Mouse (Mus musculus) liver, embryonic 15.5 days (tissue): ENCODE results near the gene Oxtr. TPM values are rescaled to one million over a fixed set of nuclear protein-coding genes. Genes with fewer than 3 reads are reported as not detected.

Source experiments
- ATAC-seq: fragments of 200-750 bp; cut with Nextera tagmentation; 2 replicates; pipeline ENCODE4 v1.8.0; 2017; ENCODE audit warnings: moderate number of reproducible peaks, mild to moderate bottlenecking, moderate library complexity; ENCODE audit not compliant: insufficient read depth
- H3K27ac ChIP-seq: fragments of 300-500 bp; sonication (generic); replicated peaks from 2 replicates; pipeline ENCODE4 v1.5.1; 2015; ENCODE audit warnings: mild to moderate bottlenecking, inconsistent platforms
- H3K27me3 ChIP-seq: fragments of 300-500 bp; sonication (generic); 2 replicates; pipeline ENCODE4 v1.6.1; 2015; ENCODE audit warnings: mild to moderate bottlenecking, inconsistent platforms
- H3K36me3 ChIP-seq: fragments of 300-500 bp; sonication (generic); replicated peaks from 2 replicates; pipeline ENCODE4 v1.6.1; 2015; ENCODE audit warnings: moderate library complexity, mild to moderate bottlenecking, inconsistent platforms
- H3K4me1 ChIP-seq: fragments of 300-500 bp; sonication (generic); replicated peaks from 2 replicates; pipeline ENCODE4 v1.6.1; 2015; ENCODE audit warnings: inconsistent platforms
- H3K4me2 ChIP-seq: fragments of 300-500 bp; sonication (generic); 2 replicates; pipeline ENCODE4 v1.6.1; 2015; ENCODE audit warnings: moderate library complexity, mild to moderate bottlenecking, inconsistent platforms
- H3K4me3 ChIP-seq: fragments of 300-500 bp; sonication (generic); replicated peaks from 2 replicates; pipeline ENCODE4 v1.5.1; 2015; ENCODE audit warnings: mild to moderate bottlenecking, inconsistent platforms
- H3K9ac ChIP-seq: fragments of 300-500 bp; sonication (generic); 2 replicates; pipeline ENCODE4 v1.6.1; 2015; ENCODE audit warnings: moderate library complexity, mild to moderate bottlenecking, inconsistent platforms
- H3K9me3 ChIP-seq: fragments of 300-500 bp; sonication (generic); replicated peaks from 2 replicates; pipeline ENCODE4 v1.6.1; 2016; ENCODE audit warnings: inconsistent platforms
- WGBS: fragments of 180-500 bp; shearing (Covaris S2); methylation state at CpG from one replicate; pipeline ENCODE4 v1.1.7; 2015; ENCODE audit warnings: mixed read lengths; ENCODE audit not compliant: insufficient replicate concordance; 5-methylcytosine and 5-hydroxymethylcytosine counted together
- polyA plus RNA-seq: library from polyadenylated mRNA; unstranded; fragments of >200 nt; fragmentation: Nextera tagmentation; extraction: Ambion mirVana; gene quantifications from 2 replicates; pipeline ENCODE4 v1.2.1, GENCODE M21; 2015

Oxtr gene
- polyA plus RNA-seq, 1 experiment from 2014 or later: not detected

DNA sequence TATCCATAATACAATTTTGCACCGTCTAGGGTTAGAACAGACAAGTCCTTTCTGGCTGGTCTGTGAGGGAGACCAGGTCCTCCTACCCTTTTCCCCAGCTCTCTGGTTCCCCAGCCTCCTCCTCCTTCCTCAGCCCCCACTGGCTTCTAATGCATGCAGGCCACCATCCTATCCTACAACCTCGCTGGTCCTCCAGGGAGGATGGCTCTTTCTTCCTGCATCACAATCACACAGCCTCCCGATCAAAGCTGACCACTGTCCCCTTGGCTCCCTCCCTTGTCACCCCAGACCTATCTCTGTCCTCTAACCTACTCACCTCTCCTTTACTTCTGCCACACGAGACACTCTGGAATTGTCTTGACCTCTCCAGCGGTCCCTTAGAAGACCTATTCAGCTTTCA, 1.8 kb downstream of the Oxtr start:
- peaks cover 8% of the 10 kb centered on the region for H3K4me1 ChIP-seq
- peaks cover 49% of the 10 kb centered on the region for H3K27me3 ChIP-seq
- H3K36me3 ChIP-seq: no peaks in the 10 kb centered on the region
- ATAC-seq: no peak
- no peak overlapping the region for H3K27ac ChIP-seq
- H3K9me3 ChIP-seq: no peaks in the 10 kb centered on the region
- no peak overlapping the region for H3K4me2 ChIP-seq
- H3K4me3 ChIP-seq: no peak overlapping the region
- 58% methylated on average over 5 of the region's 5 CpGs for WGBS
- no peak overlapping the region for H3K9ac ChIP-seq

GRCm38 (mm10) chr6:112484316-112484715, 5.4 kb downstream of the Oxtr start:
- no peak for ATAC-seq
- WGBS: 6% methylated on average over 4 of the region's 4 CpGs
- peaks cover 3% of the 10 kb centered on the region for H3K4me1 ChIP-seq
- H3K27me3 ChIP-seq: peaks cover 35% of the 10 kb centered on the region
- no peaks in the 10 kb centered on the region for H3K36me3 ChIP-seq
- H3K27ac ChIP-seq: no peak overlapping the region
- H3K9ac ChIP-seq: no peak overlapping the region
- no peak overlapping the region for H3K4me2 ChIP-seq
- H3K4me3 ChIP-seq: no peak overlapping the region
- H3K9me3 ChIP-seq: no peaks in the 10 kb centered on the region

DNA sequence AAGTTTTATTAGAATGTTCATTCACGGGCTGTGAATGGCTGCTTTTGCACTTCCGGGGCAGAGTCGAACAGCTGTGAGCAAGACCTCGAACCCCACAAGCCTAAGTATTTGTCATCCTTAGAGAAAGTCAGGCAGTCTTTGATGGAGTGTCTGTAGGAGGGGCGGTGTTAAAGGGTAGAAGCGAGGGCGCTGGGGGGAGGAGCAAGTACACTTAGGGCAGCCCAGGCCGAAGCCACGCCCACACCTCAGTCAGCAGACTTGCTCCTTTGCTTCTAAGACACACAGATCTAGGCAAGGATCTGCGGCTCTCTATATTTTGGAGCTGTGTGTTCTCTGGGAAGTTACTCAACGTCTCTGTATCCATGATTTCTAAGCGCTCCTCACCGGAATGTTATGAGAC, 9.9 kb downstream of the Oxtr start:
- H3K27me3 ChIP-seq: peaks cover 6% of the 10 kb centered on the region; the same call in 1 of the 2 replicates
- H3K36me3 ChIP-seq: no peaks in the 10 kb centered on the region
- H3K4me2 ChIP-seq: no peak overlapping the region
- no peak overlapping the region for H3K4me3 ChIP-seq
- H3K9ac ChIP-seq: no peak overlapping the region
- no peak overlapping the region for H3K27ac ChIP-seq
- WGBS: 44% methylated on average over 13 of the region's 13 CpGs
- no peaks in the 10 kb centered on the region for H3K9me3 ChIP-seq
- no peak for ATAC-seq
- no peaks in the 10 kb centered on the region for H3K4me1 ChIP-seq

DNA sequence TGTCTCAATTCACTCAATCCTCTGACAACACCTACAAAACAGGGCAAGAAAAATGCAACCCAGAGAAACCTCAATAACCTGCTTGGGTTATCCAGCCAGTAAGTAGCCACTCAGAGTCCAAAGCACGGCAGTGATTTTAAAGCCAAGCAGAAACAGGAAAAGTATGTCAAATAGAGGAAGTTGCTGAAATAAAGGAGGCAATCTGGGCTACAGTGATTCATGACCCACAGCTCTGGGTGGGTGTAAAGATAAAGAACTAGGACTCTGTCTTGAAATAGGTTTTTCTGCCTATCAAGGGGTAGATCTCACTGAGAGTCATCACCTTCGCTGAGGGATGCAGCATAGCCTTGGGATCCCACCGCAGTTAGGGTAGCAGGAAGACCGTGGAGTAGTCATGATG, 18.1 kb downstream of the Oxtr start:
- Histone ChIP-seq H3K36me3 (no peaks in the 10 kb centered on the region), H3K4me3 (no peak overlapping the region), H3K9me3 (no peaks in the 10 kb centered on the region), H3K4me2 (no peak overlapping the region), H3K4me1 (no peaks in the 10 kb centered on the region), H3K27ac (no peak overlapping the region), H3K9ac (no peak overlapping the region), H3K27me3 (no peaks in the 10 kb centered on the region)
- 23% methylated on average over 4 of the region's 4 CpGs for WGBS
- no peak for ATAC-seq

DNA sequence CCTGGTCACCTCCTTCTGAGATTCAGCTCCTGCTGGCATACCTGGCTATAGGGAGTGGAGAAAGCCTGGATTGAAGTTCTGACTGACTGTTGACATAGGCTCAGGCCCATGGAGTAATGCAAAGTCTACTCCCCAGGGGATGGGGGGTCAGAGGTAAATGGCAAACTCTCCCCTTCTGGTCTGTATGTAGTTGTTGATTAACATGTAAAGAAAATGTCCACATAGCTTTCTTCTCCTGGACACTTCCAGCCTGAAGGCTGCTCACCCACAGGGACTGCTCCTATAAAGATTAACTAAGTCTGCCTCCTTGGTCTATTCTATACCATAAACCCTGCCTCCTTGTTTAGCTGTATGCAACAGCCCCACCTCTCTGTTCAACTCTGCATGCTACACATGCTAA, 23.7 kb downstream of the Oxtr start:
- H3K27me3 ChIP-seq: no peaks in the 10 kb centered on the region
- H3K4me2 ChIP-seq: no peak overlapping the region
- no peak overlapping the region for H3K9ac ChIP-seq
- no peaks in the 10 kb centered on the region for H3K36me3 ChIP-seq
- no peak overlapping the region for H3K4me3 ChIP-seq
- no peak; the same call in 1 of the 2 replicates for ATAC-seq
- H3K9me3 ChIP-seq: no peaks in the 10 kb centered on the region
- no peaks in the 10 kb centered on the region for H3K4me1 ChIP-seq
- no peak overlapping the region for H3K27ac ChIP-seq

DNA sequence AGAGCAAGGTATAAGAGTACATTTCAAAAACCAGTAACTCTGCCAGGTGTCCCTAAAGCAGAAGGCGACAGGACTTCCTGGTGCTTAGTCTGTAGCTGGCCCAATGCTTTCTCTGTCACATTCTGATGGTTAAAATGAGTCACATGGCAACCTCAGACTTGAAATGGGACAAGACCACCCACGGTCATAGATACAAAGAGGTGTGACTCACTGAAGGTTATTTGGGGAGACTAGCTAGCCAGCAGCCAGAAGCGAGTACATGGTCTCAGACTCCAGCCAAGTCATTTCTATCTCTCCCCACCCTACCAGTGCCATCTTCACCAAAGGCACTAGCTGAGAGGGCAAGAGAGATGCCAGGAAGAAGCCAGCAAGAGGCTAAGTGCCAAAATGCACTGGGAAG, 24.3 kb downstream of the Oxtr start:
- Histone ChIP-seq H3K9me3 (no peaks in the 10 kb centered on the region), H3K27ac (no peak overlapping the region), H3K27me3 (no peaks in the 10 kb centered on the region), H3K4me3 (no peak overlapping the region), H3K4me1 (no peaks in the 10 kb centered on the region), H3K4me2 (no peak overlapping the region), H3K9ac (no peak overlapping the region), H3K36me3 (no peaks in the 10 kb centered on the region)
- no peak for ATAC-seq
- 54% methylated on average over 3 of the region's 3 CpGs for WGBS

GRCm38 (mm10) chr6:112463331-112463730, 26.4 kb downstream of the Oxtr start:
- ATAC-seq: no peak
- no peaks in the 10 kb centered on the region for H3K36me3 ChIP-seq
- H3K4me3 ChIP-seq: no peak overlapping the region
- H3K27ac ChIP-seq: no peak overlapping the region
- no peaks in the 10 kb centered on the region for H3K27me3 ChIP-seq
- H3K9ac ChIP-seq: no peak overlapping the region
- H3K4me1 ChIP-seq: no peaks in the 10 kb centered on the region
- 60% methylated on average over 6 of the region's 6 CpGs for WGBS
- no peaks in the 10 kb centered on the region for H3K9me3 ChIP-seq
- no peak overlapping the region for H3K4me2 ChIP-seq

DNA sequence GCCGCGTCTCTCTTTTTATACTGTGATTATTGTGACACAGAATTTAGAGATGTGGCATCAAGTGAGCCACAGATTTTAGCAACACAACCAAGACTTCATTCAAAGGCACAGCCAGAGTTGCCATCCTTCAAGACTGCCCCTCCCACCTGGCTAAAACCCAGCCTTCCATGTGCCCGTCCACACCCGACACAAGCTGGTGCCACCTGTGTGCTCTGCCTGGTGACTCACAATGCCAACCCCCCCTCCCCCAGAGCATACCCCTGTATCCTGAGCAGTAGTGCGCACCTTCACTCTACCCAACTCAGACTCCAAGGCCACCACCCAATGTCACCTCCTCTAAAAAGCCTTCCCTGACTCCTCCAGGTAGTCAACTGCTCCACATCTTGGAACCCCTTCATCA, 28.3 kb downstream of the Oxtr start:
- whole genome bisulfite sequencing: 82% methylated on average over 5 of the region's 5 CpGs

GRCm38 (mm10) chr6:112459341-112459749, 30.4 kb downstream of the Oxtr start, which contains the start of gene Cav3:
Cav3 (plus strand) TSS chr6:112459505.
- Histone ChIP-seq H3K27ac (no peak within 1 kb of the TSS), H3K36me3 (no peaks in the 10 kb centered on the region), H3K4me2 (no peak within 1 kb of the TSS), H3K4me1 (no peaks in the 10 kb centered on the region), H3K4me3 (no peak within 1 kb of the TSS), H3K9me3 (no peaks in the 10 kb centered on the region), H3K9ac (no peak within 1 kb of the TSS), H3K27me3 (no peaks in the 10 kb centered on the region)
- WGBS: 69% methylated on average over 12 of the region's 12 CpGs
- ATAC-seq: no peak

More for the DNA sequence above, 28.3 kb downstream of the Oxtr start:
- no peaks in the 10 kb centered on the region for H3K27me3 ChIP-seq
- no peak overlapping the region for H3K4me3 ChIP-seq
- H3K4me1 ChIP-seq: no peaks in the 10 kb centered on the region
- H3K36me3 ChIP-seq: no peaks in the 10 kb centered on the region
- no peak overlapping the region for H3K9ac ChIP-seq
- no peak overlapping the region for H3K4me2 ChIP-seq
- no peak overlapping the region for H3K27ac ChIP-seq
- no peak for ATAC-seq
- no peaks in the 10 kb centered on the region for H3K9me3 ChIP-seq

DNA sequence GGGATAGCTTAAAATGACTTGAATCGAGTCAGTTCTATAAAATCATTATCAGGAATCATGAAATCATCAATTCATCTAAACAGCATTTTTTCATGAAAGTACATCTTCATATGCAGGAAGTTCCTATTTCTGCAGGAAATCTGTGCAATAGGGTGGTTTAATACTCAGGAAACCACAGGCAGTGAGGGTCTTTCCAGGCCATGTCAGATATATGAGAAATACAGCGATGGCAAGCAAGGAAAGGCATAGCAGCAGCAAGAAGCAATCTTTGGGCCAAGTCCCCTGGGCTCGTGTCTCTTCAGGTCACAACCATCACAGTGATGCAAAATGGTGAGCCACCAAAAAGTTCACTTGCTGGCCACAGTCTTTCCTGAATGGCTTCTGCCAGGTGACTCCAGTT, 44.1 kb downstream of the Oxtr start:
- Histone ChIP-seq H3K4me1 (no peaks in the 10 kb centered on the region), H3K36me3 (no peaks in the 10 kb centered on the region), H3K27ac (no peak overlapping the region), H3K4me3 (no peak overlapping the region), H3K27me3 (no peaks in the 10 kb centered on the region), H3K9ac (no peak overlapping the region), H3K4me2 (no peak overlapping the region), H3K9me3 (no peaks in the 10 kb centered on the region)
- no peak for ATAC-seq
- 28% methylated on average over 3 of the region's 3 CpGs for WGBS

GRCm38 (mm10) chr6:112426018-112426732, 63.6 kb downstream of the Oxtr start:
- ATAC-seq: no peak
- Histone ChIP-seq H3K27me3 (no peaks in the 10 kb centered on the region), H3K4me2 (no peak overlapping the region), H3K4me1 (no peaks in the 10 kb centered on the region), H3K9ac (no peak overlapping the region), H3K9me3 (no peaks in the 10 kb centered on the region), H3K27ac (no peak overlapping the region), H3K36me3 (no peaks in the 10 kb centered on the region), H3K4me3 (no peak overlapping the region)
- whole genome bisulfite sequencing: 50% methylated on average over 6 of the region's 6 CpGs
